Mouse (Mus musculus): ENCODE data around the gene Nr2e3.
"Not testable (repeated sequence)": the region's sequence is repeated elsewhere in the genome, so short reads cannot be mapped to it uniquely, and the experiment has no call there.

The Nr2e3 gene

DNA sequence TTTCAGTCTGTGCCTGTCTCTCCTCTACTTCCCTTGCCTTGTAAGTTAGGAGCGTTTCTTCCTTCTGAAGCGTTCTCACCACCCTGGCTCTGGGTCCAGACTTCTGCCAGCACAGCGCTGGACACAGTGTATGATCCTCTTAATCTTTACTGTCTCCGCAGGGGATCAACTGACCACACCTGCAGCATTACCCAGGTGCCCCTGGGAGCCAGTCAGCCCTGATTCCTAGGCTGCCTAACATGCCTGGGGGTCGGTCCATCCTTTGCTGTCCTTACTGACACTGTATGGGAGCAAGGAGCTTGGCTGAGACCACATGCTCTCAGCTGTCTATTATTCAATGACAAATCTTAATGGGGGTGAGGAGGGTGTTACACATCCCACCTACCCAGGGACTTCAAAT, 10.5 kb downstream of the Nr2e3 start:
- DNase-seq (ENCODE audit: low spot score): no peak

DNA sequence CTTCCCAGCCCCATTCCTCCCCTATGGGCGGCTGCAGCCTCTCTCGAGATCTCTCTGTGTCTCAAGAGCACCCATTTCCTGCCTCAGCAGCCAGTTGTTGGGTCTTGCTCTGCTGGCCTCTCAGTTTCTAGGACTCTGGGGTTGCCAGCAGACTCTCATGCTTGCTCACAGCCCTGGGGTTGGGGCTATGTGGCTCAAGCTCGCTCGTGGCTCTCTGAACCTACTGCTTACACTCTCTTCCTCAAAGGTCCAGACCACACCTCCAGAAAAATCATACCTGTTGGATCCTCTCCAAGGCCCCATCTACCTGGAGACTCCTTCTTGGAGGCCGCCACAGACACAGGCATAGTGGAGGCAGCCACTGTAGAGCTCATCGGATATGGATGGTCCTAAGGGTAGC, 10.9 kb downstream of the Nr2e3 start:
- no peak for DNase-seq (ENCODE audit: low spot score)

DNA sequence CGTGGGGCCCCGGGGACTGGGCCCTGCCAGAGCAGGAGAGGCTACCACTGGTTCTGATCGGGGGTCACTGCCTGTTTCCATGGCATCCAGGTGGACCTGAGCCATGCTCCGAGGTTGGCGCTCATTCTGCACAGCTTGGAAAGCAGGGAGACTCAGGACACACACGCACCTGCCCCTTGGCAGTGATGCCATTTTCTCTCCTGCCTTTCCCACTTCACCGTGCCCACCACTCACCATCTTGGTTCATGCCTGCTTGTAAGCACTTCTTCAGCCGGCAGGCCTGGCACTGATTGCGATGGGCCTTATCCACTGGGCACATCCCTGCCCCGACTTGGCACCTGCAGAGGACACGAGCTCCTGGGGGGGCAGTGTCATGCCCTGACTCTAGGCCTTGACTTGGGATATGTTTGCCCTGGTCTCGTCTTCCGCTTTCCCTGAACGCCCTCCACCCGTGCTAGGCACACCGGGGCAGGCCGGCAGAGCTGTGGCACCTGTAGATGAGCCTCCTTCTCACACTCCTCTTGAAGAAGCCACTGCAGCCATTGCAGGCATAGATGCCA, 11.7 kb downstream of the Nr2e3 start:
- no peak for DNase-seq (ENCODE audit: low spot score)

DNA sequence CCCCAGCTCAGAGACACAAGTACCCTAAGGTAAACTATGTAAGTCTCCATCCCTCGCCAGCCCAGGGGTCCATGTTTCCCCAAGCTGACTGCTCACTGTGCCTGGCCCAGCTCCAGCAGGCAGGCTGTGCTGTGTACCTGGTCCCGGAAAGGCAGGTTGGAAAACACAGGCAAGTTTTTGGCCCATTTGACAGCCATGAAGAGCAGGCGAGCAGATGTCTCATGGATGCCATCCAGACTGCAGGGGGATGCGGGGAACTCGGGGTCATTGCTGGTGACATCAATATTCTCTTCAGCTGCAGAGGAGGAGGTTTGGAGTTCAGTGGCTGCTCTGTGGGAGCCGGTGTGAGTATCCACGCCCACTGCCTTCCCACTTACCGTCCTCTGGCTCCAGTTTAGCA, 12.2 kb downstream of the Nr2e3 start:
- DNase-seq (ENCODE audit: low spot score): no peak

DNA sequence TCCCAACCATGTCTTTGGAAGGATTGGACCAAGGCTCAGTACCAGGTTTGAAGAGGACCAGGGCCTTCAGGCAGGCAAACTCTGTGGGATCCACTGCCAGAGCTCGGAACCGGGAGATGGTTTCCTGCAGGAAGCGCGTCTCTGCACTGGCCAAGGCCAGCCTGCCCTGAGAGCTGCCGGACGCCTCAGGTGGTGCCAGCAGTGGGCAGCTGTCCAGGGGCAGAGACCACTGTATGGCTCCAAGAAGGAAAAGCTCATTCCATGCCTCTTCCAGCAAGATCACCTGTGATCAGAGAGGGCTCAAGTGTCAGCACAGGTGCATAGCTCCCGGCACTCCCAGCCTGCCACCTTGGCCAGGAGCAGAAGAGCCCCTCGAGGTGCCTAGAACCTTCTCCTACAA, 13.2 kb downstream of the Nr2e3 start:
- DNase-seq (ENCODE audit: low spot score): no peak

GRCm38 (mm10) chr9:59945241-59945640, 15.2 kb downstream of the Nr2e3 start:
- DNase-seq (ENCODE audit: low spot score): no peak

DNA sequence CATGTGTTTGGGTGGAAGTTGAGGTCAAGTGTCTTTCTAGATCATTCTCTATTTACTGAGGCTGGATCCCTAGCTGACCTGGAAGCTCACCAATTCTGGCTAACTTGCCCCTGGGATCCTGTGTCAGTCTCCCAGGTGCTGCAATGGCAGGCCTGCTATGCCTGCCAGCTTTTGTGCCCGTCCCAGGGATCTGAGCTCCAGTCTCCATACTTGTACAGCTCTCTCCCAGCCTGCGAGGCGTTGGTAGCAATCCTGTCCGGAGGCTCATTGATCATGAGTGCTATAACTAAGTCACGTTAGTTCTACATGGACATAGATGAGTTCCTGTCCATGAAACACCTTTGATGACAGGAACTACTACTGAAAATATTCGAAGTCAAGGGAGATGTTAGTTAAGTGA, 16.6 kb downstream of the Nr2e3 start:
- no peak for DNase-seq (ENCODE audit: low spot score)

- DNase-seq (ENCODE audit: low spot score): no peak
These were observed 17.9 kb downstream of the Nr2e3 start for GRCm38 (mm10) chr9:59942501-59943085.

DNA sequence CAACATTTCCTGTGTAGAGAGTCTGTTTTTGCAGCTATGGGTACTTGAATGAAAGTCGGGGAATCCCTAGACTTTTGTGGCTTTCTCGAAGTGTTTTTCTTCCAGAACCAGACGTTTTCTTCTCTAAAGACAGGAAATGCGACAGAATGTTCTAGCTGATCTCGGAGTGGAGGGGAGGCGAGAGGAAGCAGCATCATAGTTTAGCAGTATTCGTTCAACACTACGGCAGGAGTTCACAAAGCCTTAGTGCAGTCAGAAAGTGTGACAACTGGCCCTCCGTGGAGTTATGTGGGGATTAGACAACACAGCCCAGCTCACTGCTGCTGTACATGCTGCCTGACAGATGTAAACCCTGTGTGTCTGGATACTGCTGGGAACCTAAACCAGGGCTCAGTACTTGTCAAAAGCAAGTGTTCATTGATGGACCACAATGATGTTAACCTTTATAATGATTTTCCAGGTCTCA, 18.5 kb downstream of the Nr2e3 start:
- no peak for DNase-seq (ENCODE audit: low spot score)

DNA sequence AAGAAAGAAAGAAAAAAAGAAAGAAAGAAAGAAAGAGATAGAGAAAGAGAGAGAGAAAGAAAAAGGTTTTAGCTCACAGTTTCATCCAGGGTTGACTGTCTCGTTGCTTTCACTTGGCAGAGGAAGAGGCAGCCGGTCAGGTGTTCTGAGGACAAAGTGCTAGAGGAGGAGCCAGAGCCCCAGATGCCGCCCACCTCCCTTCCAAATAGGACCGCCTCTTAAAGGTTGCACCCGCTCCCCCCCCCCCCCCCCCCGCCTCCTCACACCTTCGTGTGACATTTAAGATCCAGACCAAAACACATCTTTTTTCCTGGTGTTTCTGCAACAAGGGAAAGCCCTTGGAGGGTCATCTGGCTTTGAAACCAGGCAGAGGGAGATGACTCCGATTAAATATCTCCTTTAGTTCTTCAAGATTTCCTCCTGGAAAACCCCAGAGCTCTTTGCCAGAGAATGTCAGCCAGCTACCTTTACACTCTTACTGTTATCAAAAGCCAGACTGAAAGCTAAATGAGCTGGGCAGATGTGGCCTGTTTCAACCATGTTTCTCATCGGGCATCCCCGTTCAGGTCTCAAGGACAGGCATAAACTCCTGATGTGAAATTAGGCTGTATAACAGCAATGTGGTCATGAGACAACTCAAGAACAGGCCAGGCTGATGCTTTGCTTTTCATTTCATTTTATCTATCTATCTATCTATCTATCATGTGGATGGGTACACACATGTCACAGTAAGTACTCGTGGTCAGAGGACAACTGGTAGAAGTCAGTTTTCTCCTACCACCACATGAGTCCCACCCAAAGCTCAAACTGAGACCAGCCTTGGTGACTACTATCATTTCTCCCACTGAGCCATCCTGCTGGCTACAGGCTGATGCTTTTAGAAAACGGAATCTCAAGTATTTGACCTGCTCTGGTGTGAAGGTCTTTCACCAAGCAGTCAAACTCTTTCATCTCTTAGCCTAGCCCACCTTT, 19.3 kb downstream of the Nr2e3 start:
- DNase-seq (ENCODE audit: low spot score): no peak

GRCm38 (mm10) chr9:59939691-59940090, 20.8 kb downstream of the Nr2e3 start:
- no peak for DNase-seq (ENCODE audit: low spot score)

DNA sequence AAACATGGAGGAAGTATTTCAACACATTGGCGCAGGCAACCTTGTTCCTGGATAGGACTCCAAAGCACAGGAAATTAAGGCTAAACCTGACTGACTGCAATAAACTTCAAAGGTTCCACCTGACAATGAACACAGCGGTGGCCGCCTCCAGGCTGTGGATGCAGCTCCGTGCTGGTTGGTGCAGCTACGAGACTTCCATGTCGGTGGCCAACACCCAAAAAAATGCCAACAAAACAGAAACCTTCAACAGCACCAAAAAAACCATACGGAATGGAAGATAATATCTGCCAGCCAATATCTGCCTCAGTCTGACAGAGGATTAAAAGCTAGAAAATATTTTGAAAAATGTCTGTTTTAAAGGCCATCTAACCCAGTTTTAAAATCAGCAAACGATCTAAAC, 21.9 kb downstream of the Nr2e3 start:
- no peak for DNase-seq (ENCODE audit: low spot score)

DNA sequence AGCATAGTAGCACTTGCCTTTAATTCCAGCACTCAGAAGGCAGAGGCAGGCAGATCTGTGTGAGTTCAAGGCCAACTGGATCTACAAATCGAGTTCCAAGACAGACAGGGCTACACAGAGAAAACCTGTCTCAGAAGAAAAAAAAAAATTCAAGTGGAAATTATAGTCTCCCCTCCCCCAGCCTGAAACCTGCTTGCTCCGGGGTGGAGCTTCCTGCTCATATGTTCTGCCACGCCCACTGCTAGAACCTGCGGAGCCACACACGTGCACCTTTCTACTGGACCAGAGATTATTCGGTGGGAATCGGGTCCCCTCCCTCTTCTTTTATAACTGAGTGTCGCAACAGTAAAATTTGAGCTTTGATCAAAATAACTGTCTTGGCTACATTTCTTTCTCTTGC, 24.6 kb downstream of the Nr2e3 start:
- DNase-seq (ENCODE audit: low spot score): not testable (repeated sequence)

GRCm38 (mm10) chr9:59930248-59930647, 30.2 kb downstream of the Nr2e3 start:
- no peak for DNase-seq (ENCODE audit: low spot score)

DNA sequence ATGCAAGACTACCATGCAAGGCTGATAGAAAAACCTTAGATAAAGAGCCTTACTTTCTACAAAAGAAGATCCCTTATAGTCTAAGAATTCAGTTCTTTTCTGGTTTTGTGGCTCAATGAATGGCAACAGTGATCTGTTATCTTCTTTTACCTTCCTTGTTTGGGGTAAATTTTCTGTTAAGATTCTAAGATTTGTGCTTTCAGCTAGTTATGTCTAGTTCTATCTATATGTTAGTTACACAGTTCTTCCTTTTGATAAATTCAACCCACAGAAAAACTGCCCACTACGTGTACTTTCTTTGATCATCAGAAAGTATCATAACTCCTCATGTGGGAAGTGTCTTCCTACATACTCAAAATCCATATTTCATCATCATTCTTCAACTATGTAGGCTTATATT, 45.7 kb downstream of the Nr2e3 start:
- DNase-seq (ENCODE audit: low spot score): no peak

DNA sequence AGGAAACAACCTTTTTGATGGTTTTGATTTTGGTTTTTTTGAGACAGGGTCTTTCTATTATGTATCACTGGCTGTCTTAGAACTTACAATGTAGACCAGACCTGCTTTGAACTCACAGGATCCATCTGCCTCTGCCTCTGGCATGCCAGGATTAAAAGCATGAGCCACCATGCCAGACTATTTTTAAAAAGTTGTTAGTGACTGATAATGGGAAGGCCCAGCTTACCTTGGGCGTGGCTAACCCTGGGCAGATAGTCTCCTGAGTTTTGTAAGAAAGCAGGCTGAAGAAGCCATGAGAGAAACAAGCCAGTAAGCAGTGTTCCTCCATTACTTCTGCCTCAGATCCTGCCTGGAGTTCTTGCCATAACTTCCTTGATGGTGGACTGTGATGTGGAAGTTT, 57.1 kb downstream of the Nr2e3 start:
- no peak for DNase-seq (ENCODE audit: low spot score)
